Mouse (Mus musculus) hindbrain, embryonic 13.5 days (tissue): ENCODE data around the gene Slc22a22. TPM values are rescaled to one million over a fixed set of nuclear protein-coding genes. Genes with fewer than 3 reads are reported as not detected.

Source experiments
- ATAC-seq: fragments of 200-750 bp; cut with Nextera tagmentation; 2 replicates; pipeline ENCODE4 v1.8.0; 2017; ENCODE audit warnings: moderate TSS enrichment; ENCODE audit not compliant: low FRiP score
- H3K27ac ChIP-seq: fragments of 300-500 bp; sonication (generic); 2 replicates; pipeline ENCODE4 v1.5.1; 2015; ENCODE audit warnings: inconsistent platforms, mild to moderate bottlenecking, moderate library complexity
- H3K27me3 ChIP-seq: fragments of 300-500 bp; sonication (generic); 2 replicates; pipeline ENCODE4 v1.6.1; 2015; ENCODE audit warnings: mild to moderate bottlenecking, inconsistent platforms
- H3K36me3 ChIP-seq: fragments of 300-500 bp; sonication (generic); 2 replicates; pipeline ENCODE4 v1.6.1; 2015; ENCODE audit warnings: mild to moderate bottlenecking, inconsistent platforms
- H3K4me1 ChIP-seq: fragments of 300-500 bp; sonication (generic); replicated peaks from 2 replicates; pipeline ENCODE4 v1.6.1; 2015; ENCODE audit warnings: inconsistent platforms
- H3K4me2 ChIP-seq: fragments of 300-500 bp; sonication (generic); 2 replicates; pipeline ENCODE4 v1.6.1; 2015; ENCODE audit warnings: inconsistent platforms, mild to moderate bottlenecking, moderate library complexity
- H3K4me3 ChIP-seq: fragments of 300-500 bp; sonication (generic); 2 replicates; pipeline ENCODE4 v1.5.1; 2015; ENCODE audit warnings: mild to moderate bottlenecking, inconsistent platforms
- H3K9ac ChIP-seq: fragments of 300-500 bp; sonication (generic); 2 replicates; pipeline ENCODE4 v1.6.1; 2015; ENCODE audit warnings: mild to moderate bottlenecking, inconsistent platforms
- H3K9me3 ChIP-seq: fragments of 300-500 bp; sonication (generic); 2 replicates; pipeline ENCODE4 v1.6.1; 2016; ENCODE audit warnings: inconsistent platforms
- WGBS: fragments of 180-500 bp; shearing (Covaris S2); methylation state at CpG from one replicate; pipeline ENCODE4 v1.1.7; 2015; 5-methylcytosine and 5-hydroxymethylcytosine counted together
- polyA plus RNA-seq: library from polyadenylated mRNA; unstranded; fragments of >200 nt; fragmentation: Nextera tagmentation; extraction: Ambion mirVana; gene quantifications from 2 replicates; pipeline ENCODE4 v1.2.1, GENCODE M21; 2015

Slc22a22 gene
- polyA plus RNA-seq, result not detected in 2 replicates

- WGBS, result 73% methylated on average over 2 of the region's 2 CpGs
- Histone ChIP-seq H3K36me3 (no peaks in the 10 kb centered on the region), H3K4me3 (no peak within 1 kb of the TSS), H3K27me3 (no peaks in the 10 kb centered on the region), H3K9ac (no peak within 1 kb of the TSS), H3K4me2 (no peak within 1 kb of the TSS), H3K4me1 (no peaks in the 10 kb centered on the region), H3K27ac (no peak within 1 kb of the TSS), H3K9me3 (no peaks in the 10 kb centered on the region)
- no peak for ATAC-seq
Observed at GRCm38 (mm10) chr15:57477525-57477924, at the start of gene Slc22a22. TSS of gene Slc22a22 (minus strand) at chr15:57477625.

GRCm38 (mm10) chr15:57523510-57524298, 46.3 kb upstream of the Slc22a22 start:
- Histone ChIP-seq H3K27me3 (no peaks in the 10 kb centered on the region), H3K4me3 (no peak overlapping the region), H3K4me2 (no peak overlapping the region), H3K27ac (no peak overlapping the region), H3K36me3 (no peaks in the 10 kb centered on the region), H3K9me3 (no peaks in the 10 kb centered on the region), H3K4me1 (no peaks in the 10 kb centered on the region), H3K9ac (no peak overlapping the region)
- ATAC-seq, result no peak
- 63% methylated on average over 10 of the region's 10 CpGs for WGBS

GRCm38 (mm10) chr15:57522160-57522559, 44.7 kb upstream of the Slc22a22 start:
- Histone ChIP-seq H3K4me3 (no peak overlapping the region), H3K9ac (no peak overlapping the region), H3K27ac (no peak overlapping the region), H3K36me3 (no peaks in the 10 kb centered on the region), H3K4me2 (no peak overlapping the region), H3K9me3 (no peaks in the 10 kb centered on the region), H3K27me3 (no peaks in the 10 kb centered on the region), H3K4me1 (no peaks in the 10 kb centered on the region)
- no peak for ATAC-seq
- WGBS, result 66% methylated on average over 1 of the region's 1 CpGs

GRCm38 (mm10) chr15:57509185-57510172, 32.1 kb upstream of the Slc22a22 start:
- 35% methylated on average over 21 of the region's 21 CpGs for WGBS
- peaks cover 8% of the 10 kb centered on the region for H3K9me3 ChIP-seq
- no peaks in the 10 kb centered on the region for H3K36me3 ChIP-seq
- ATAC-seq, result no peak
- H3K4me1 ChIP-seq, result peaks cover under 1% of the 10 kb centered on the region; the same call in 1 of the 2 replicates
- H3K27me3 ChIP-seq, result no peaks in the 10 kb centered on the region
- H3K27ac ChIP-seq, result no peak overlapping the region
- no peak overlapping the region for H3K4me2 ChIP-seq
- no peak overlapping the region for H3K4me3 ChIP-seq
- H3K9ac ChIP-seq, result no peak overlapping the region

- H3K27ac ChIP-seq, result no peak overlapping the region
- H3K4me3 ChIP-seq, result no peak overlapping the region
- H3K36me3 ChIP-seq, result no peaks in the 10 kb centered on the region
- peaks cover 5% of the 10 kb centered on the region; the same call in 1 of the 2 replicates for H3K4me1 ChIP-seq
- no peaks in the 10 kb centered on the region for H3K27me3 ChIP-seq
- H3K9ac ChIP-seq, result no peak overlapping the region
- peaks cover 1% of the 10 kb centered on the region; the same call in 1 of the 2 replicates for H3K9me3 ChIP-seq
- no peak overlapping the region for H3K4me2 ChIP-seq
- peak; percentile 85 for ATAC-seq
- WGBS, result 65% methylated on average over 11 of the region's 11 CpGs
Observed at GRCm38 (mm10) chr15:57508242-57509184, 31.1 kb upstream of the Slc22a22 start.

GRCm38 (mm10) chr15:57504126-57504705, 26.8 kb upstream of the Slc22a22 start:
- no peaks in the 10 kb centered on the region for H3K27me3 ChIP-seq
- ATAC-seq, result no peak
- H3K27ac ChIP-seq, result no peak overlapping the region
- H3K4me2 ChIP-seq, result no peak overlapping the region
- H3K4me3 ChIP-seq, result no peak overlapping the region
- H3K9ac ChIP-seq, result no peak overlapping the region
- H3K36me3 ChIP-seq, result no peaks in the 10 kb centered on the region
- WGBS, result 59% methylated on average over 9 of the region's 9 CpGs
- H3K9me3 ChIP-seq, result no peaks in the 10 kb centered on the region
- H3K4me1 ChIP-seq, result peaks cover 5% of the 10 kb centered on the region; the same call in 1 of the 2 replicates

- Histone ChIP-seq H3K9ac (no peak overlapping the region), H3K4me1 (peaks cover 5% of the 10 kb centered on the region; the same call in 1 of the 2 replicates), H3K27ac (no peak overlapping the region), H3K27me3 (no peaks in the 10 kb centered on the region), H3K9me3 (no peaks in the 10 kb centered on the region), H3K36me3 (no peaks in the 10 kb centered on the region), H3K4me2 (no peak overlapping the region), H3K4me3 (no peak overlapping the region)
- WGBS, result 92% methylated on average over 3 of the region's 3 CpGs
- ATAC-seq, result no peak
Observed at GRCm38 (mm10) chr15:57503656-57504055, 26.2 kb upstream of the Slc22a22 start.

- ATAC-seq, result no peak
- Histone ChIP-seq H3K4me2 (no peak overlapping the region), H3K4me1 (peaks cover 5% of the 10 kb centered on the region; the same call in 1 of the 2 replicates), H3K4me3 (no peak overlapping the region), H3K27ac (no peak overlapping the region), H3K9ac (no peak overlapping the region), H3K27me3 (no peaks in the 10 kb centered on the region), H3K36me3 (no peaks in the 10 kb centered on the region), H3K9me3 (no peaks in the 10 kb centered on the region)
Observed at GRCm38 (mm10) chr15:57501559-57501958, 24.1 kb upstream of the Slc22a22 start.

- ATAC-seq, result no peak
- no peak overlapping the region for H3K27ac ChIP-seq
- H3K4me1 ChIP-seq, result no peaks in the 10 kb centered on the region
- no peaks in the 10 kb centered on the region for H3K27me3 ChIP-seq
- no peak overlapping the region for H3K9ac ChIP-seq
- WGBS, result 87% methylated on average over 2 of the region's 2 CpGs
- H3K4me3 ChIP-seq, result no peak overlapping the region
- H3K4me2 ChIP-seq, result no peak overlapping the region
- H3K36me3 ChIP-seq, result no peaks in the 10 kb centered on the region
- H3K9me3 ChIP-seq, result no peaks in the 10 kb centered on the region
Observed at GRCm38 (mm10) chr15:57496106-57496505, 18.7 kb upstream of the Slc22a22 start.

- no peaks in the 10 kb centered on the region for H3K36me3 ChIP-seq
- no peak overlapping the region for H3K4me2 ChIP-seq
- no peaks in the 10 kb centered on the region for H3K9me3 ChIP-seq
- no peak for ATAC-seq
- H3K4me3 ChIP-seq, result no peak overlapping the region
- 24% methylated on average over 2 of the region's 2 CpGs for WGBS
- no peak overlapping the region for H3K9ac ChIP-seq
- no peaks in the 10 kb centered on the region for H3K4me1 ChIP-seq
- H3K27me3 ChIP-seq, result no peaks in the 10 kb centered on the region
- no peak overlapping the region for H3K27ac ChIP-seq
Observed at GRCm38 (mm10) chr15:57482509-57482908, 5.1 kb upstream of the Slc22a22 start.

- Histone ChIP-seq H3K27me3 (no peaks in the 10 kb centered on the region), H3K9me3 (no peaks in the 10 kb centered on the region), H3K9ac (no peak overlapping the region), H3K36me3 (no peaks in the 10 kb centered on the region), H3K4me1 (no peaks in the 10 kb centered on the region), H3K27ac (no peak overlapping the region), H3K4me2 (no peak overlapping the region), H3K4me3 (no peak overlapping the region)
- ATAC-seq, result no peak
- 59% methylated on average over 3 of the region's 3 CpGs for WGBS
Observed at GRCm38 (mm10) chr15:57471648-57472047, 5.8 kb downstream of the Slc22a22 start.
